Mouse (Mus musculus): Measurements from ENCODE around the gene Ddah2. TPM values are rescaled to one million over a fixed set of nuclear protein-coding genes. Genes with fewer than 3 reads are reported as not detected.

The Ddah2 gene
- polyA plus RNA-seq (2014; fragmentation: Illumina TruSeq; extraction: RNeasy Lipid Tissue Mini Kit (QIAGEN cat#74804)): 2.7 TPM

DNA sequence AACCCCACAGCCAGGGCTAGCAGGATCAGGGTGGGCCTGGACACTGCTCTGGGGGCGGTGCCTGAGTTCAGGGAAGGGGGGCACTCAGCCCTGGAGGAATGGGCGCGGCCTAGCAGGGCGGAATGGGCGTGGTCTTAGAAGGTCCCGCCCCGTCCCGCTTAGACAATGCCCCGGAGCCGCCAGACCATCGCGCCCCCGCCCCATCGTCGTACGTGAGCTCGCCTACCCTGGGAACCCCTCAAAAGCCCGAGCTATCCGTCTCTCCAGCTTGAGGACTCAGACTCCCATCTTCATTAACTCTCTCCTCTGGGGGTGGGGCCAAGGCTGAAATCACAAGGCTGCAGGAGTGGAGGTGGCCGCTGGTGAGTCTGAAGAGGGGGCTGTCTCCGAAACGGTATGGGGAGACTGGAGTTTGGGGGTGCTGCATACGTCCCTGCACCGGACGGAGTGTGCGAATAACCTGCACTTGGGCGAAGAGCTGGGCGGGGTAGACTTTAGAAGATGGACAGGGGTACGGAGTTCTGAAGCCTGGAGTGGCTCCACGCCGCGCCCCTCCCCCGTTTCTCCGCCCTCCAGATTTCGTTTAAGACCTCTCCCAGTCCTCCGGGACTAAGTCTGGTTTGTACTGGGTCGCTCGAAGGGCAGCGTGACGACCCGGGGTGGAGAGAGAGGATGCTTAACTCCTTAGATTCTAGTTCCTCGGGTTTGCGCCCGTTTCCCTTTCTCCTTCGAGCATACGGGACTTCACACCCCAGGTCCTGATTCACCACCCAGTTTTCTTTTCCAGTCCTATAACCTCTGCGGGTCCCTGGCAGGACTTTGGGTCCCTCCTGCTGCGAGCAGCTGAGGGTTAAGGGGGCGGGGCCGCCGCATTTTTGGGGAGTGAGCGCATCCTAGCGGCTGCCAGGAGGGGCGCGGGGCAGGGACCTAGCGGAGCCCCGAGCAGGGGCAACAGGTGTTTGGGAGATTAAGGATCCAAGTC, at the start of gene Ddah2:
TSS of gene Ddah2 (plus strand) at position 125 of the 982 bp plus-strand sequence.

DNA sequence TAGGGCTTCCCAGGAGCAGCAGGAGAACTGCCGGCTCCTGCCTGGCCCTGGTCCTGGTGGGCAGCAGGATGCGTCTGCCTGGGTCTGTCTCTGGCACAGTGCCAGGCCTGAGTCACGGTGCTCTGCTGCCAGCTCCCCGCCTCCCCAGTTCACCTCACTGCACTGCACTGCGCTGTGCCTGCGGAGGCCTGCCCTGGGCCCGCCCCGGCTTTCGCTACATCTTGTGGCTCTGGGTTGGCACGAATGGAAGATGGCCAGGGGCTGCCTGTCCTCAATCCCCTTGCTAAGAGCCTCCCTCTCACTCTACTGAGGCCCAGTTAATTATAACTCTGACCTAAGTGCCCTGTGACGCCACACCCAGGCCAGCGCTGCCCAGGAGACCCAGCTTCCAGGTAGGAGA, 42.5 kb upstream of the Ddah2 start, which contains the start of gene Vwa7:
TSS of gene Vwa7 (plus strand) at position 204 of the 400 bp plus-strand sequence.

GRCm38 (mm10) chr17:35027277-35028068, 31.4 kb upstream of the Ddah2 start, which contains the start of gene Sapcd1:
TSS of gene Sapcd1 (minus strand) at chr17:35028016.

DNA sequence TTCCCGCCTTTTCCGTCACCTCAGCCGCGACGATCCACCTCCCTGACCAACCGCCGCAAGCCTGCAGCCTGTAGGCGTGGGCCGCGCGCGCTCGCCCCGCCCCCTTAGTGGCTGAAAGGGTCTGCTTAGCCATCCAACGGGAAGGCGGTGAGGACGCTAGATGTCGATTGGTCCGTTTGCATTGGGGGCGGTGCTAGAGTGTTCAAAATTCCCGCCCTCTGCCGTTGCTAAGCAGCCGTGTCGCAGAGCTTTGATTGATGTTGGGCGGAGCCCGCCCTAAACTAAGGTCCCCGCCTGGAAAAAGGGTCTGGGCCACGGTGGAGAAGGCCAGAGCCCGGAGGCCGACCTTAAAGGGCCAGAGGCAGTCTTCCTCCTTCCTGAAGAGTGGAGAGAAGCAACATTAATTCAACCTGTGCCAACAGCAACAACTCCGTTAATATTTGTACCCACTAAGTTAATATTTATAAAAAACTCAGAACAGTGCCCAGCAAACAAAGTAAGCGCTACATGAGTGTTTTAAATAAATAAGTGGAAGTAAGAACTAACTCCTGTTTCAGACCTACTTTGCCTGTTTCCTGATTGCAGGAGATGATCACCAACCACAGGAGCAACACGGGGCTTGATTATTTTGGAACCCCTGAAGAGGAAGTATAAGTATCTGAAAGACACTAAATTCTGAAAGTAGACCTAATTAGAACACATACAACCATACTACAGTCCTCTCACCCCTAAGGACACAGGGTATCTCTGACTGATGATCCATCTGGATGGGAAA, 12.0 kb upstream of the Ddah2 start, which contains the start of gene Msh5:
TSS of gene Msh5 (minus strand) at position 65 of the 775 bp plus-strand sequence.

GRCm38 (mm10) chr17:35049561-35050016, 9.2 kb upstream of the Ddah2 start, which contains the start of gene Clic1:
TSS of gene Clic1 (plus strand) at chr17:35049966.

GRCm38 (mm10) chr17:35064951-35065947, 6.4 kb downstream of the Ddah2 start, which contains the start of gene Ly6g6c:
TSS of gene Ly6g6c (plus strand) at chr17:35065388.

DNA sequence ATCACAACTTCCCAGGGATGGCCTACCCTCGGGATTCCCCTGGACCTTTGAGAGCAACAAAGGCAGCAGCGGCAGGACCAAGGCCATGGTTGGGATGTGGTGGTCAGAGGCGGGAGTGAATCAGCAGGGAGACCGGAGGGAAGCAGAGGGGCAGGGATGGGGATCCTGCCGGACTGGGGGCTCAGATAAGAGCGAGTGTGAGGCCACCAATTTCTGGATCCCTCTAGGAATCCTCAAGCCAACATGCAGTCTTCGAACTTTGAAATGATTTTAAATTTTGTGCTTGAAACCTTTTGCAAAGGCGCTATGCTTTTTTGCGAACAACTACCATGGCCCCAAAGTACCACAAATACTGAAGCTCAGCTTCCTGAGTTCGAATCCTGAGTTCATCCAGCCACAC, 7.2 kb downstream of the Ddah2 start, which contains the start of gene Mpig6b:
TSS of gene Mpig6b (minus strand) at position 101 of the 400 bp plus-strand sequence.

DNA sequence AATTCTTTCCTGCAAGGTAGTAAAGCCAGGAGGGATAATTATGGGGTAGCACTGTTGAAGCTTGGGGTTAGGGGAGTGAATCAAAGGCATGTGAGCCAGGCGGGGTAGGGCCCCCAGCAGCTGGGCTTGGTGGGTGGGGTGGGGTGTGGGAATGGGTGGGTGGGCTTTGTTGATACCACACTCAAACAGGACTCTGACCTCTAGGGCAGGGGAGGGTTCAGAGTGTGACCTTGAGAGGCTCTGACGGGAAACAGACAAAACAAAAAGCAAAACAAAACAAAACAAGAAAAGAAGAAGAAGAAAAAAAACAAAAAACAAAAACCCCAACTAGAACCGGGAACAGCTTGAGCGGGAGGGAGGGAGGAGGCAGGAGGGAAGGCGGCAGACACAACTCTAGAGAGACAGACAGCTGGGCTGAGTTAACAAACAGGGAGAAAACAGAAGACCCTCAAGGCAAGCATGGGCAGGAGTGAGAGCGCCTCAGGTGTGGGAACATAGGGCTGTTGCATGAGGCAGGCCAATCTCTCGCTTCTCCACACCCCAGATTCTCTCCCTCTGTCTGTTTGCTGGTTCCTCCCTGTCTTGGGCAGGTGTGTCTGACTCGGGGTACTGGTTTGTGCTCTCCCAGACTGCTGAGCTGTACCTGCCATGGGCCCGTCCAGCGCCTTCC, 17.8 kb downstream of the Ddah2 start, which contains the start of gene Ly6g6e:
TSS of gene Ly6g6e (plus strand) at position 396 of the 670 bp plus-strand sequence.

GRCm38 (mm10) chr17:35077786-35078233, 19.0 kb downstream of the Ddah2 start, which contains the start of gene Ly6g6d:
TSS of gene Ly6g6d (minus strand) at chr17:35078065.

DNA sequence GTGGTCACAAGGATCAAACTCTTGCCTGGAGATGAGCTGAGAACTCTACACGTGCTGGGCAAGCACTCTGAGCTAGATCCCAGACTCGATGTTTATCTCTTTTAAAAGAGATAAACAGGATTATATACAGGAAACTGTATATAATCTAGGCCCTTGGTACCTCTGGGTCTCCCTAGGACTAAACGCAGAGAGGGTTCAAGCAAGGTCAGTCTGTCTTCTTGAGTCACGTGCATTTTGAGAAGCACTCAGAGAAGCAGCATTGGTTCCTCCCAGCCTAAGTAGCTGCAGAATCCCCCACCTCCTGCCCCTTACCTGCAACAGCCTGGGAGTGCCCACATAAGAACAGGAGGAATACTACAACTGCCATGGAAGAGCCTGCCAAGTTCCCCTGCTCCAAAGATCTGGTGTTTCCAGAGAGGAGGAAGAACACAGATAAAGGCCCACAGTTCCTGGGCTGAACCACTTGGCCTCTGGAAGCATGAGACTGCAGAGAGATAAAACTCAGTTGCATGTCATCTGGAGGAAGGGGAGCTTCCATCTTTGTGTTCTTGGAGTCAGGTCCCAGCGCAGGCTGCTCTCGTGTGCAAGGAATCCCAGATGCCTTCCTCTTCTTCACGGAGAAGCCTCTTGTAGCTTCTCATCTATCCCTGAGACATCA, 26.5 kb downstream of the Ddah2 start, which contains the start of gene Ly6g6f:
TSS of gene Ly6g6f (minus strand) at position 403 of the 658 bp plus-strand sequence.

DNA sequence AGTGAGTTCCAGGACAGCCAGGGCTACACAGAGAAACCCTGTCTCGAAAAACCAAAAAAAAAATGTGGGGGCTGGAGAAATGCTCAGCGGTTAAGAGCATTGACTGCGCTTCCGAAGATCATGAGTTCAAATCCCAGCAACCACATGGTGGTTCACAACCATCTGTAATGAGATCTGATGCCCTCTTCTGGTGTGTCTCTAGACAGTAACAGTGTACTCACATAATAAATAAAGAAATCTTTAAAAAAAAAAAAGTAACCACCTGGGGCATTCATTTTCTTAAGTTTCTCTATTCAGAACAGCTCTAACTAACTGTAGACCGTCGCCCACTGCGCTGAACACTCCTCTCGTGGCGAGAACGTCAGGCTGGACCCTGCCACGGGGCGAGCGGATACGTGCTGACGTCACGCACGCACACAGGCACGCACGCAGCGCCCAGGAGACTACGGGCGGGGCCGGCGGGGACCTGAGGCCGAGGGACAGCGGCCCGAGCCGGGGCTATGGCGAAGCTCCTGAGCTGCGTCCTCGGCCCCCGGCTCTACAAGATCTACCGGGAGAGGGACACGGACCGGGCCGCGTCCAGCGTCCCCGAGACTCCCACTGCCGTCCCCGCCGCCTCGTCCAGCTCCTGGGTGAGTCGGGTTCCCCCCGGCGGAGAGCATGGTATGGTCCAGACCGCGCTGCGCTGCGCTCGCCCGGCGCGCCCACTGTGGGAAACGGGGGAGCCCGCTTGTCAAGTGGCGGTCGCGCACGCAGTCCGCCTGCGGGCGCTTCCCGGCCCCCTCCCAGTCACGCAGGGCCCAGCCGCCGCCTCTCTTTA, 30.2 kb downstream of the Ddah2 start, which contains the start of gene Abhd16a:
TSS of gene Abhd16a (plus strand) at position 439 of the 820 bp plus-strand sequence.

GRCm38 (mm10) chr17:35108097-35108496, 49.3 kb downstream of the Ddah2 start, which contains the start of gene Ly6g5c:
TSS of gene Ly6g5c (plus strand) at chr17:35108279.

Other genes starting within 250 kb of the Ddah2 start
- gene Stk19, start 222.1 kb upstream of the Ddah2 start, polyA plus RNA-seq (2014; fragmentation: Illumina TruSeq; extraction: RNeasy Lipid Tissue Mini Kit (QIAGEN cat#74804)): 4.4 TPM
- 1.9 TPM for gene Dxo, start 222.0 kb upstream of the Ddah2 start, polyA plus RNA-seq (2014; fragmentation: Illumina TruSeq; extraction: RNeasy Lipid Tissue Mini Kit (QIAGEN cat#74804))
- gene Skiv2l, start 208.8 kb upstream of the Ddah2 start, polyA plus RNA-seq (2014; fragmentation: Illumina TruSeq; extraction: RNeasy Lipid Tissue Mini Kit (QIAGEN cat#74804)): 2.9 TPM
- gene Nelfe, start 208.6 kb upstream of the Ddah2 start, polyA plus RNA-seq (2014; fragmentation: Illumina TruSeq; extraction: RNeasy Lipid Tissue Mini Kit (QIAGEN cat#74804)): 1.8 TPM
- gene Cfb, start 196.5 kb upstream of the Ddah2 start, polyA plus RNA-seq (2014; fragmentation: Illumina TruSeq; extraction: RNeasy Lipid Tissue Mini Kit (QIAGEN cat#74804)): not detected
- 10.8 TPM for gene Zbtb12, start 179.6 kb upstream of the Ddah2 start, polyA plus RNA-seq (2014; fragmentation: Illumina TruSeq; extraction: RNeasy Lipid Tissue Mini Kit (QIAGEN cat#74804))
- gene Gm20547, start 177.0 kb upstream of the Ddah2 start, polyA plus RNA-seq (2014; fragmentation: Illumina TruSeq; extraction: RNeasy Lipid Tissue Mini Kit (QIAGEN cat#74804)): 1.0 TPM
- gene C2, start 160.8 kb upstream of the Ddah2 start, polyA plus RNA-seq (2014; fragmentation: Illumina TruSeq; extraction: RNeasy Lipid Tissue Mini Kit (QIAGEN cat#74804)): 11.5 TPM
- gene Ehmt2, start 160.6 kb upstream of the Ddah2 start, polyA plus RNA-seq (2014; fragmentation: Illumina TruSeq; extraction: RNeasy Lipid Tissue Mini Kit (QIAGEN cat#74804)): 9.4 TPM
- 0.20 TPM for gene Slc44a4, start 144.6 kb upstream of the Ddah2 start, polyA plus RNA-seq (2014; fragmentation: Illumina TruSeq; extraction: RNeasy Lipid Tissue Mini Kit (QIAGEN cat#74804))
- gene Neu1, start 127.8 kb upstream of the Ddah2 start, polyA plus RNA-seq (2014; fragmentation: Illumina TruSeq; extraction: RNeasy Lipid Tissue Mini Kit (QIAGEN cat#74804)): 1.8 TPM
- 16.9 TPM for gene Hspa1b, start 99.8 kb upstream of the Ddah2 start, polyA plus RNA-seq (2014; fragmentation: Illumina TruSeq; extraction: RNeasy Lipid Tissue Mini Kit (QIAGEN cat#74804))
- not detected for gene Gm20481, start 89.1 kb upstream of the Ddah2 start, polyA plus RNA-seq (2014; fragmentation: Illumina TruSeq; extraction: RNeasy Lipid Tissue Mini Kit (QIAGEN cat#74804))
- gene Hspa1a, start 86.9 kb upstream of the Ddah2 start, polyA plus RNA-seq (2014; fragmentation: Illumina TruSeq; extraction: RNeasy Lipid Tissue Mini Kit (QIAGEN cat#74804)): 8.2 TPM
- gene Hspa1l, start 86.3 kb upstream of the Ddah2 start, polyA plus RNA-seq (2014; fragmentation: Illumina TruSeq; extraction: RNeasy Lipid Tissue Mini Kit (QIAGEN cat#74804)): not detected
- gene Lsm2, start 77.2 kb upstream of the Ddah2 start, polyA plus RNA-seq (2014; fragmentation: Illumina TruSeq; extraction: RNeasy Lipid Tissue Mini Kit (QIAGEN cat#74804)): 19.2 TPM
- gene Vars, start 58.0 kb upstream of the Ddah2 start, polyA plus RNA-seq (2014; fragmentation: Illumina TruSeq; extraction: RNeasy Lipid Tissue Mini Kit (QIAGEN cat#74804)): 6.0 TPM
- gene Vwa7, start 42.5 kb upstream of the Ddah2 start, polyA plus RNA-seq (2014; fragmentation: Illumina TruSeq; extraction: RNeasy Lipid Tissue Mini Kit (QIAGEN cat#74804)): not detected
- not detected for gene Sapcd1, start 31.0 kb upstream of the Ddah2 start, polyA plus RNA-seq (2014; fragmentation: Illumina TruSeq; extraction: RNeasy Lipid Tissue Mini Kit (QIAGEN cat#74804))
- gene Msh5, start 12.3 kb upstream of the Ddah2 start, polyA plus RNA-seq (2014; fragmentation: Illumina TruSeq; extraction: RNeasy Lipid Tissue Mini Kit (QIAGEN cat#74804)): 0.68 TPM
- 25.1 TPM for gene Clic1, start 9.1 kb upstream of the Ddah2 start, polyA plus RNA-seq (2014; fragmentation: Illumina TruSeq; extraction: RNeasy Lipid Tissue Mini Kit (QIAGEN cat#74804))
- gene Ly6g6c, start 6.4 kb downstream of the Ddah2 start, polyA plus RNA-seq (2014; fragmentation: Illumina TruSeq; extraction: RNeasy Lipid Tissue Mini Kit (QIAGEN cat#74804)): not detected
- gene Mpig6b, start 7.1 kb downstream of the Ddah2 start, polyA plus RNA-seq (2014; fragmentation: Illumina TruSeq; extraction: RNeasy Lipid Tissue Mini Kit (QIAGEN cat#74804)): 0.20 TPM
- not detected for gene Ly6g6e, start 17.9 kb downstream of the Ddah2 start, polyA plus RNA-seq (2014; fragmentation: Illumina TruSeq; extraction: RNeasy Lipid Tissue Mini Kit (QIAGEN cat#74804))
- not detected for gene Ly6g6d, start 19.0 kb downstream of the Ddah2 start, polyA plus RNA-seq (2014; fragmentation: Illumina TruSeq; extraction: RNeasy Lipid Tissue Mini Kit (QIAGEN cat#74804))
- not detected for gene Ly6g6f, start 26.6 kb downstream of the Ddah2 start, polyA plus RNA-seq (2014; fragmentation: Illumina TruSeq; extraction: RNeasy Lipid Tissue Mini Kit (QIAGEN cat#74804))
- gene Abhd16a, start 30.2 kb downstream of the Ddah2 start, polyA plus RNA-seq (2014; fragmentation: Illumina TruSeq; extraction: RNeasy Lipid Tissue Mini Kit (QIAGEN cat#74804)): 3.5 TPM
- not detected for gene Ly6g5c, start 49.2 kb downstream of the Ddah2 start, polyA plus RNA-seq (2014; fragmentation: Illumina TruSeq; extraction: RNeasy Lipid Tissue Mini Kit (QIAGEN cat#74804))
- not detected for gene Ly6g5b, start 56.4 kb downstream of the Ddah2 start, polyA plus RNA-seq (2014; fragmentation: Illumina TruSeq; extraction: RNeasy Lipid Tissue Mini Kit (QIAGEN cat#74804))
- 0.91 TPM for gene Gpank1, start 62.4 kb downstream of the Ddah2 start, polyA plus RNA-seq (2014; fragmentation: Illumina TruSeq; extraction: RNeasy Lipid Tissue Mini Kit (QIAGEN cat#74804))
- gene Csnk2b, start 63.0 kb downstream of the Ddah2 start, polyA plus RNA-seq (2014; fragmentation: Illumina TruSeq; extraction: RNeasy Lipid Tissue Mini Kit (QIAGEN cat#74804)): 117 TPM
- 0.83 TPM for gene D17H6S53E, start 67.3 kb downstream of the Ddah2 start, polyA plus RNA-seq (2014; fragmentation: Illumina TruSeq; extraction: RNeasy Lipid Tissue Mini Kit (QIAGEN cat#74804))
- gene Apom, start 73.0 kb downstream of the Ddah2 start, polyA plus RNA-seq (2014; fragmentation: Illumina TruSeq; extraction: RNeasy Lipid Tissue Mini Kit (QIAGEN cat#74804)): not detected
- 9.7 TPM for gene Bag6, start 76.1 kb downstream of the Ddah2 start, polyA plus RNA-seq (2014; fragmentation: Illumina TruSeq; extraction: RNeasy Lipid Tissue Mini Kit (QIAGEN cat#74804))
- gene Prrc2a, start 105.9 kb downstream of the Ddah2 start, polyA plus RNA-seq (2014; fragmentation: Illumina TruSeq; extraction: RNeasy Lipid Tissue Mini Kit (QIAGEN cat#74804)): 10.0 TPM
- 5.8 TPM for gene Aif1, start 117.0 kb downstream of the Ddah2 start, polyA plus RNA-seq (2014; fragmentation: Illumina TruSeq; extraction: RNeasy Lipid Tissue Mini Kit (QIAGEN cat#74804))
- gene Lst1, start 129.4 kb downstream of the Ddah2 start, polyA plus RNA-seq (2014; fragmentation: Illumina TruSeq; extraction: RNeasy Lipid Tissue Mini Kit (QIAGEN cat#74804)): not detected
- not detected for gene Ltb, start 135.4 kb downstream of the Ddah2 start, polyA plus RNA-seq (2014; fragmentation: Illumina TruSeq; extraction: RNeasy Lipid Tissue Mini Kit (QIAGEN cat#74804))
- gene Tnf, start 143.0 kb downstream of the Ddah2 start, polyA plus RNA-seq (2014; fragmentation: Illumina TruSeq; extraction: RNeasy Lipid Tissue Mini Kit (QIAGEN cat#74804)): not detected
- not detected for gene Lta, start 146.3 kb downstream of the Ddah2 start, polyA plus RNA-seq (2014; fragmentation: Illumina TruSeq; extraction: RNeasy Lipid Tissue Mini Kit (QIAGEN cat#74804))
- gene Gm16181, start 161.8 kb downstream of the Ddah2 start, polyA plus RNA-seq (2014; fragmentation: Illumina TruSeq; extraction: RNeasy Lipid Tissue Mini Kit (QIAGEN cat#74804)): not detected
- 5.4 TPM for gene Atp6v1g2, start 174.6 kb downstream of the Ddah2 start, polyA plus RNA-seq (2014; fragmentation: Illumina TruSeq; extraction: RNeasy Lipid Tissue Mini Kit (QIAGEN cat#74804))
- not detected for gene Nfkbil1, start 176.8 kb downstream of the Ddah2 start, polyA plus RNA-seq (2014; fragmentation: Illumina TruSeq; extraction: RNeasy Lipid Tissue Mini Kit (QIAGEN cat#74804))
- 7.3 TPM for gene Ddx39b, start 182.7 kb downstream of the Ddah2 start, polyA plus RNA-seq (2014; fragmentation: Illumina TruSeq; extraction: RNeasy Lipid Tissue Mini Kit (QIAGEN cat#74804))
- 26.9 TPM for gene H2-D1, start 203.7 kb downstream of the Ddah2 start, polyA plus RNA-seq (2014; fragmentation: Illumina TruSeq; extraction: RNeasy Lipid Tissue Mini Kit (QIAGEN cat#74804))

All from ovary, adult 10 weeks (tissue).